Mouse (Mus musculus) brown adipose tissue, adult 24 weeks (tissue): Measurements from ENCODE around the gene C1qb. TPM values are rescaled to one million over a fixed set of nuclear protein-coding genes. Genes with fewer than 3 reads are reported as not detected.

Experiments
- H3K27ac ChIP-seq: fragments of 200-500 bp; replicated peaks from 2 replicates; pipeline ENCODE4 v1.5.1; 2012; ENCODE audit warnings: low read depth, mild to moderate bottlenecking, low read length
- H3K4me1 ChIP-seq: fragments of 200-500 bp; 2 replicates; pipeline ENCODE4 v1.6.1; 2012; ENCODE audit warnings: low read length, mixed read lengths; ENCODE audit not compliant: control insufficient read depth, insufficient read depth, insufficient read length
- H3K4me3 ChIP-seq: fragments of 200-500 bp; 2 replicates; pipeline ENCODE4 v1.5.1; 2012; ENCODE audit warnings: low read depth, mild to moderate bottlenecking, low read length, moderate library complexity; ENCODE audit not compliant: insufficient read depth
- polyA plus RNA-seq: library from polyadenylated mRNA; stranded (reverse); fragments of >200 nt; gene quantifications from 2 replicates; pipeline ENCODE4 v1.2.4, GENCODE M21; 2012; ENCODE audit not compliant: missing spikeins, insufficient read depth, insufficient read length

Gene C1qb
- polyA plus RNA-seq, 1 experiment, result 61.3 TPM

GRCm38 (mm10) chr4:136876971-136877370 lies 9.0 kb downstream of the C1qb start:
- Histone ChIP-seq H3K4me3 (no peak overlapping the region), H3K4me1 (no peaks in the 10 kb centered on the region), H3K27ac (no peak overlapping the region)

DNA sequence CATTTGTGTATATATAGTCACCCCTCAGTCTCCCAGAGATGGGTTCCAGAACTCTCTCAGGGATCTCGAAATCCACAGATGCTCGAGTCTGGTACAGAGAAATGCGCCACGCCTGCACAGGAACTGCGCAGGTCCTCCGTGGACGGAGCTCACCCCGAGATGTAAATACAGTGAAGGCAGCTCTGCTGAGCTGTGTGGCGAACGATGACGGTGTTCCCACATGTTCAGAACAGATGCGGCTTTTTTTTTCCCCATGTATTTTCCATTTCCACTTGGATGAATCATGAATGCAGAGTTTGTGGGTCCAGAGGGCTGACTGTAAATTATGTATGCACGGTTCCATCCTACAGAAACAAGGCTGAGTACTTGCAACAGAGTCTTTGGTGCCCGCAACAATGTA lies 11.0 kb downstream of the C1qb start:
- Histone ChIP-seq H3K4me1 (no peaks in the 10 kb centered on the region), H3K27ac (no peak overlapping the region), H3K4me3 (no peak overlapping the region)

DNA sequence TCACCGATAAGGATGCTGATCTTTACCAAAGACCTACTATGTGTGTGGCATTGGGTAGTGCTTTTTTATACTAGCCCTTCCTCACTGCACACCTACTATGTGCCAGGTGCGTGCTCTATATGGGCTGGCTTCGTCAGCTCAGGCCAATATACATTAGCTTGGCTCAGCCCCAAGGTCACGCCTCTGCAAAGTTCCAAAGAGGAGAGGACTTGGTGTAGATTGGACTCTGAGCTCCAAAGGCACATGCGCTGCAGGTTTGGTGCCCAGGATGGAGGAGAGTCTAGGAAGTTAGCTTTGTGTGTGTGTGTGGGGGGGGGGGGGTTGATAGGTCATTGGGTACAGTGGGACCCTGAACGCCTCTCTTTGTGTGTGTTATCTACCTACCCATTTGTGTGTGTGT lies 17.6 kb downstream of the C1qb start:
- H3K27ac ChIP-seq, result no peak overlapping the region
- no peaks in the 10 kb centered on the region for H3K4me1 ChIP-seq
- H3K4me3 ChIP-seq, result no peak overlapping the region

GRCm38 (mm10) chr4:136867690-136868345 lies 18.2 kb downstream of the C1qb start:
- Histone ChIP-seq H3K4me3 (no peak overlapping the region), H3K27ac (no peak overlapping the region)

DNA sequence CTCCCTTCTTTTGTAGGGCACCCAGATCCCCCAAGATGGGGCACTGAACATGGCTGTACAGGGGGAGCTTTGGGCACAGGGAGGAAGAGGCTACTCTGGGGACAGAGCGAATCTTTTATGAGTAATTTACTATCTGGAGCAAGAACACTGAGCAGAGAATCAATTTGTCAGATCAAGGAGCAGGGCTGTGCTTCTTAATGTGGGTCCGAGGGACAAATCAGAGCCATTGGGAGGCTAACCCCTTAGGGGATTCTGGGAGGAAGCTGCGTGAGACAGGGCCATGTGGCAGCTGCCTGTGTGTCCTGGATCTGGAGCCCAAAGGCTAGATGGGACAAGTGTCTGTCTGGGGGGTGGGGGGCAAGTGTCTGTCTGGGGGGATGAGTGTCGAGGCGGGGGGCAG lies 20.5 kb downstream of the C1qb start:
- Histone ChIP-seq H3K4me1 (no peaks in the 10 kb centered on the region), H3K27ac (no peak overlapping the region), H3K4me3 (no peak overlapping the region)

More at GRCm38 (mm10) chr4:136867690-136868345, 18.2 kb downstream of the C1qb start:
- H3K4me1 ChIP-seq, result no peaks in the 10 kb centered on the region

GRCm38 (mm10) chr4:136864751-136865470 lies 21.1 kb downstream of the C1qb start:
- H3K4me1 ChIP-seq, result no peaks in the 10 kb centered on the region
- no peak overlapping the region for H3K27ac ChIP-seq
- no peak overlapping the region for H3K4me3 ChIP-seq

DNA sequence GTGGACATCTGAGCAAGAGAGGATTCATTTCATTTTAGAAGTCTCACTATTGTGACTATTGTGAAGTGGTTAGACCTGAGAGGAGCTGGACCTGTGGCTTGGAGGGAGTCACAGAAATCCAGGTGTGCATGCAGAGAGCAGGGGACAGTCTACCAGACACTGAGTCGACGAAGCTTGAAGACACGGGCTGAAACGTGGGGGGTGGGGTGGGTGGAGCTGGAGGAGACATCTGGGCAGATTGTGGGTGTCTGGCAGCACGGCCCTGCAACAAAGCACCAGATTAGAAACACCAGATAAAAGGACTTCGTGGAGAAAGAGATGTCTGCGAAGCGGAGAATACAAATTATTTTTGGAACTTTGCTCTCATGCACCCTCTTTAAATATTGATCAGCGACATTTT lies 22.5 kb downstream of the C1qb start:
- no peak overlapping the region for H3K4me3 ChIP-seq
- H3K4me1 ChIP-seq, result no peaks in the 10 kb centered on the region
- H3K27ac ChIP-seq, result no peak overlapping the region

DNA sequence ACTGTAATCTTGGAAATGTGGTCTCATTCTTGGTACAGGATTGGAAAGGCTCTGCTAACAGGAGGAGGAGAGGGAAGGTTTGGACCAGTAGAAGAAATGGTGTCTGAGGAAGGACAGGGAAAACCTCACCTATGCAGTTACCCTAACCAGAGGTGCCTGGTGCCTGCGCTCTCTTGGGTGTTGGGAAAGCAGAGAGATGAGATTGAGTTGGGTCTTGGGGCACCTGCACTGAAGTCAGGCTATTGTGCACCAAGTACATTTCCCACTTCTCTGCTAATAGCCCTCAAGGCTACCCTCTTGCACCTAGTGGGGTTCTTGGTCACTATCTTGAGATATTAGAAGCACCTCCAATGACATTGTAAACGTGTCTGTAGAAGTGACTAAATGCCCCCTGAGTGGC lies 23.6 kb downstream of the C1qb start:
- H3K4me3 ChIP-seq, result no peak overlapping the region
- H3K4me1 ChIP-seq, result no peaks in the 10 kb centered on the region
- H3K27ac ChIP-seq, result no peak overlapping the region

GRCm38 (mm10) chr4:136861806-136862205 lies 24.2 kb downstream of the C1qb start:
- no peaks in the 10 kb centered on the region for H3K4me1 ChIP-seq
- H3K4me3 ChIP-seq, result no peak overlapping the region
- no peak overlapping the region for H3K27ac ChIP-seq

DNA sequence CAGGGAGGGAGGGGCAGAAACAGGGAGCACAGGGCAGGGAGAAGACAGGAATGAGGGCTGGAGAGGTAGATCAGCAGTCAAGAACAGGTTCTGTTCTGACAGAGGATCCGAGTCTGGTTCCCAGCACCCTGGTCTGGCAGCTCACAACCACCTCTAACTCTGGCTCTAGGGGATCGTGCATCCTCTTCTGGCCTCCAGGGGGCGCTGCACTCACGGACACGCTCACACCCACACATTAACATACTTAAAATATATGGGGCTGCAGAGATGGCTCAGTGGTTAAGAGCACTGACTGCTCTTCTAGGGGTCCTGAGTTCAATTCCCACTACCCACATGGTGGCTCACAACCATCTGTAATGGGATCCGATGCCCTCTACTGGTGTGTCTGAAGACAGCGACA lies 26.0 kb downstream of the C1qb start:
- no peaks in the 10 kb centered on the region for H3K4me1 ChIP-seq
- no peak overlapping the region for H3K4me3 ChIP-seq
- H3K27ac ChIP-seq, result no peak overlapping the region

- no peaks in the 10 kb centered on the region for H3K4me1 ChIP-seq
- H3K4me3 ChIP-seq, result no peak overlapping the region
- H3K27ac ChIP-seq, result no peak overlapping the region
Measured at GRCm38 (mm10) chr4:136855081-136855480, 30.9 kb downstream of the C1qb start.

- no peak overlapping the region for H3K4me3 ChIP-seq
- no peak overlapping the region for H3K27ac ChIP-seq
- no peaks in the 10 kb centered on the region for H3K4me1 ChIP-seq
Measured at GRCm38 (mm10) chr4:136852989-136853388, 33.0 kb downstream of the C1qb start.

DNA sequence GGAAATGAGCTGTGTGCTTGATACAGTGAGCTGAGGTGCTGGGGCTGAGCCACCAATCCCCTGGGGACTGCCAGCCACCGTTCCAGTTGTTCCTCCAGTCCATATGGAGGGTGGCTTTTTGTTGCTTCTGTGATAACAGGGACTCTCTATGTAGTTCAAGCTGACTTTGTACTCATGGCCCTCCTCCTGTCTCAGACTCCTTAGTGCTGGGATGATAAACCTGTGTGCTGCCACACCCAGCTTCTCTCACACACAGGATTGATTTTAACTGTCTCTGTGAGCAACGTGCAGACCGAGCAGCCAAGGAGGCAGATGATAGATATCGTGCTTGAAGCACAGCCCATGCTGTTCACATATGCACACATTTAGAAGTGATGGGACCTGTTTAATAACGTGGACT lies 33.9 kb downstream of the C1qb start:
- Histone ChIP-seq H3K27ac (no peak overlapping the region), H3K4me3 (no peak overlapping the region), H3K4me1 (no peaks in the 10 kb centered on the region)

GRCm38 (mm10) chr4:136848565-136848964 lies 37.4 kb downstream of the C1qb start:
- Histone ChIP-seq H3K27ac (no peak overlapping the region), H3K4me3 (no peak overlapping the region), H3K4me1 (no peaks in the 10 kb centered on the region)

DNA sequence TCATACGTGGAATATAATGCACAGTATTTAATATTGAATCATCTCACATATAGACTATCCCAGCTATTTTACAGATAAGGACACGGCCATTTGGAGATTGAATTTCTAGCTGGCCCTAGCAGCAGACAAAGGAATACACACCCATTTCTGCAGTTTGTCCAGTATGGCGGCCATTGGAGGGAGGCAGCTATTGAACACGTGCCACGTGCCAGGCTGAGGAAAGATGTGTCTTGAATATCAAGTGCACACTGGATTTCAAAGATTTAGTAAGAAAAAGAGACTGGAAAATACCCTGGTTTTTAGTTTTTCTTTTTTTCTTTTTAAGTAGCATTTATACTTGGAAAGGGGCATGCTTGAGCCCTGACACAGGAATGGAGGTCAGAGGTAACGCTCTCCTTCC lies 38.8 kb downstream of the C1qb start:
- Histone ChIP-seq H3K27ac (no peak overlapping the region), H3K4me1 (no peaks in the 10 kb centered on the region), H3K4me3 (no peak overlapping the region)

DNA sequence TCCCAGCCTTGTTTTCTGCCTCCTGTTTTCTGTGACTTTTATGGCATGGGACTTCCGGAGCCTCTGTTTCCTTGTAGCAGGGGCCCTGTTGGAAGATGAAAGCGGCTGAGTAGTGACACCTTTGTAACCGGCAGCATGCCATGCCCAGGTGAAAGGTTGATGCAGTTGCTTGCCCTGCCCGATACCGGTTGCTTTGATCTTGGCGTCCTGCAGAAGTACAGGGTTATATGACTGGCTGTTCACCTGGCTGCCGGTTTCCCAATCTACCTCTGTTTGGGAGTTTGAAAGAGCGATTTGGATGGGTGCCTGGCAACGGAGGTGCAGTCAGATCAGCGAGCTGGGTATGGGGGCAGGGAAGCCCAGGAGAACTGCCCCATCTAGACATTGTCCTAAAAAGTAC lies 43.2 kb downstream of the C1qb start:
- Histone ChIP-seq H3K4me3 (no peak overlapping the region), H3K4me1 (no peaks in the 10 kb centered on the region), H3K27ac (no peak overlapping the region)
